Mouse (Mus musculus) megakaryocyte-erythroid progenitor cell, adult 5 weeks (primary cell): ENCODE measurements around the gene Olfr1360. TPM values are rescaled to one million over a fixed set of nuclear protein-coding genes. Genes with fewer than 3 reads are reported as not detected.

Source experiments
- polyA plus RNA-seq: library from polyadenylated mRNA; stranded (reverse); fragments of >175 nt; gene quantifications from 2 replicates; pipeline ENCODE4 v1.2.3, GENCODE M21; 2012

The Olfr1360 gene
- not detected in 2 replicates for polyA plus RNA-seq

GRCm38 (mm10) chr13:21677305-21677704, at the start of gene Olfr1360:
Olfr1360 (minus strand) TSS chr13:21677405.

GRCm38 (mm10) chr13:21721757-21722372, 44.7 kb upstream of the Olfr1360 start, which contains the start of gene Hist1h2bm:
Hist1h2bm (plus strand) TSS chr13:21722044.

GRCm38 (mm10) chr13:21717397-21718357, 40.5 kb upstream of the Olfr1360 start, which contains the start of gene Hist1h3h:
Hist1h3h (plus strand) TSS chr13:21717659.

GRCm38 (mm10) chr13:21715864-21716539, 38.8 kb upstream of the Olfr1360 start, which contains the start of the genes Hist1h2bl and Hist1h2ai:
Hist1h2bl (minus strand) TSS chr13:21716143.
Hist1h2ai (plus strand) TSS chr13:21716422.

GRCm38 (mm10) chr13:21697811-21698210, 20.6 kb upstream of the Olfr1360 start, which contains the start of gene Olfr1359:
Olfr1359 (plus strand) TSS chr13:21698111.

GRCm38 (mm10) chr13:21663286-21663685, 13.9 kb downstream of the Olfr1360 start, which contains the start of gene Olfr1361:
Olfr1361 (minus strand) TSS chr13:21663386.

GRCm38 (mm10) chr13:21642418-21642817, 34.8 kb downstream of the Olfr1360 start, which contains the start of gene Olfr11:
Olfr11 (minus strand) TSS chr13:21642518.

Other genes starting within 250 kb of the Olfr1360 start
- gene Pgbd1, start 236.3 kb downstream of the Olfr1360 start, polyA plus RNA-seq, result 0.14 and 0.18 TPM in 2 replicates
- gene Zscan26, start 223.7 kb downstream of the Olfr1360 start, polyA plus RNA-seq, result 2.0 and 2.2 TPM in 2 replicates
- gene Nkapl, start 208.9 kb downstream of the Olfr1360 start, polyA plus RNA-seq, result 0.14 and 0.33 TPM in 2 replicates
- gene Zkscan4, start 198.5 kb downstream of the Olfr1360 start, polyA plus RNA-seq, result 0.16 TPM in 1 of 2 replicates, not detected in the other
- not detected in 2 replicates for gene Gm10065, start 198.0 kb downstream of the Olfr1360 start, polyA plus RNA-seq
- gene AK157302, start 182.2 kb downstream of the Olfr1360 start, polyA plus RNA-seq, result not detected in 2 replicates
- gene Gm11273, start 176.0 kb downstream of the Olfr1360 start, polyA plus RNA-seq, result 31.4 and 32.2 TPM in 2 replicates
- 1.0 and 1.8 TPM in 2 replicates for gene Zkscan8, start 146.3 kb downstream of the Olfr1360 start, polyA plus RNA-seq
- not detected in 2 replicates for gene Olfr1366, start 134.6 kb downstream of the Olfr1360 start, polyA plus RNA-seq
- gene Olfr1535, start 117.5 kb downstream of the Olfr1360 start, polyA plus RNA-seq, result not detected in 2 replicates
- not detected in 2 replicates for gene Olfr1364, start 95.6 kb downstream of the Olfr1360 start, polyA plus RNA-seq
- not detected in 2 replicates for gene Olfr1362, start 63.4 kb downstream of the Olfr1360 start, polyA plus RNA-seq
- gene Olfr11, start 34.9 kb downstream of the Olfr1360 start, polyA plus RNA-seq, result not detected in 2 replicates
- 0.03 TPM in 1 of 2 replicates, not detected in the other for gene Olfr1361, start 14.0 kb downstream of the Olfr1360 start, polyA plus RNA-seq
- gene Olfr1359, start 20.7 kb upstream of the Olfr1360 start, polyA plus RNA-seq, result not detected in 2 replicates
- 1.1 and 2.1 TPM in 2 replicates for gene Hist1h2bl, start 38.7 kb upstream of the Olfr1360 start, polyA plus RNA-seq
- 16.6 and 27.9 TPM in 2 replicates for gene Hist1h2ai, start 39.0 kb upstream of the Olfr1360 start, polyA plus RNA-seq
- gene Hist1h3h, start 40.3 kb upstream of the Olfr1360 start, polyA plus RNA-seq, result 27.0 and 31.9 TPM in 2 replicates
- gene Hist1h2bm, start 44.6 kb upstream of the Olfr1360 start, polyA plus RNA-seq, result 1.7 and 4.9 TPM in 2 replicates
- gene Hist1h4j, start 57.7 kb upstream of the Olfr1360 start, polyA plus RNA-seq, result 2.5 and 5.2 TPM in 2 replicates
- 19.1 and 29.2 TPM in 2 replicates for gene Hist1h4k, start 73.1 kb upstream of the Olfr1360 start, polyA plus RNA-seq
- 83.4 and 107 TPM in 2 replicates for gene Hist1h2ak, start 76.4 kb upstream of the Olfr1360 start, polyA plus RNA-seq
- 6.8 and 17.1 TPM in 2 replicates for gene Hist1h2bn, start 76.7 kb upstream of the Olfr1360 start, polyA plus RNA-seq
- 5.0 and 8.4 TPM in 2 replicates for gene Hist1h1b, start 103.2 kb upstream of the Olfr1360 start, polyA plus RNA-seq
- gene Hist1h3i, start 106.0 kb upstream of the Olfr1360 start, polyA plus RNA-seq, result 37.8 and 49.3 TPM in 2 replicates
- 29.4 and 41.7 TPM in 2 replicates for gene Hist1h2an, start 109.8 kb upstream of the Olfr1360 start, polyA plus RNA-seq
- gene Hist1h2bp, start 110.1 kb upstream of the Olfr1360 start, polyA plus RNA-seq, result 0.74 TPM in 2 replicates
- 2.3 and 7.9 TPM in 2 replicates for gene Hist1h2bq, start 132.8 kb upstream of the Olfr1360 start, polyA plus RNA-seq
- 9,267 and 13,368 TPM in 2 replicates for gene Hist1h2ao, start 133.1 kb upstream of the Olfr1360 start, polyA plus RNA-seq
- 48.0 and 58.9 TPM in 2 replicates for gene Hist1h4m, start 134.3 kb upstream of the Olfr1360 start, polyA plus RNA-seq
- gene Hist1h4n, start 154.8 kb upstream of the Olfr1360 start, polyA plus RNA-seq, result 4.8 and 10.5 TPM in 2 replicates
- gene Hist1h2ap, start 156.1 kb upstream of the Olfr1360 start, polyA plus RNA-seq, result 6,142 and 6,696 TPM in 2 replicates
- 5.8 TPM in 1 of 2 replicates, not detected in the other for gene Hist1h2br, start 156.3 kb upstream of the Olfr1360 start, polyA plus RNA-seq